Mouse (Mus musculus): ENCODE data around the gene Nell2.

DNA sequence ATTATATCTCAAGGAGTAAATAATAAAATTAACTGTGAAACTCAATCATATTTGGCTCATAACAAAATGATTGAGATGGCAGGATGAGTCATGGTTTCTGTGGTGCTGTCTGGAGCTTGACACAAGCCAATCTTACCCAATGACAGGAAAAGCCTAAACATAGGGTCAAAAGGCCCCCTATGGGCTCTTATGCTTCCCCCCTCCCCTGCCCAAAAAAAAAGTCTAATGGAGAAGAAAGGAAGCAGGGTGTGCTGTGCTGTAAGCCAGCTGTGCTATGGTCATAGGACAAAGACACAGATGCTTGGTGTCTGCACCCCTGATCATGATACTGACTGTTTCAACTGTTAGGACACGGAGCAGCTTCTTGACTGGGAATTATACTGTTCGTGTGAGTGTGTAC lies 205.6 kb downstream of the Nell2 start:
- TF ChIP-seq CTCF (IDR thresholded peaks at IDR 0.05; ENCODE audit: low read depth) (no peak), EP300 (IDR thresholded peaks at IDR 0.05; ENCODE audit: low read depth) (no peak)

All from heart, postnatal 0 days (tissue).